Mouse (Mus musculus) midbrain, embryonic 11.5 days (tissue): ENCODE results near the gene Card6. TPM values are rescaled to one million over a fixed set of nuclear protein-coding genes. Genes with fewer than 3 reads are reported as not detected.

Source experiments
- ATAC-seq: fragments of 200-750 bp; cut with Nextera tagmentation; 2 replicates; pipeline ENCODE4 v1.8.0; 2017; ENCODE audit warnings: moderate TSS enrichment, moderate library complexity; ENCODE audit not compliant: low FRiP score
- DNase-seq: peaks from one replicate; pipeline ENCODE4 v3.0.0; 2015; ENCODE audit warnings: low spot score; ENCODE audit errors: missing footprints
- H3K27ac ChIP-seq: fragments of 300-500 bp; sonication (generic); 2 replicates; pipeline ENCODE4 v1.5.1; 2014; ENCODE audit warnings: low read depth, low read length
- H3K27me3 ChIP-seq: fragments of 300-500 bp; sonication (generic); 2 replicates; pipeline ENCODE4 v1.6.1; 2014; ENCODE audit warnings: mild to moderate bottlenecking, low read length, moderate library complexity, mixed read lengths; ENCODE audit not compliant: control insufficient read depth, insufficient read depth
- H3K36me3 ChIP-seq: fragments of 300-500 bp; sonication (generic); 2 replicates; pipeline ENCODE4 v1.6.1; 2014; ENCODE audit warnings: mild to moderate bottlenecking, low read length, moderate library complexity, mixed read lengths; ENCODE audit not compliant: control insufficient read depth, insufficient read depth
- H3K4me1 ChIP-seq: fragments of 300-500 bp; sonication (generic); 2 replicates; pipeline ENCODE4 v1.6.1; 2014; ENCODE audit warnings: low read length; ENCODE audit not compliant: control insufficient read depth, insufficient read depth
- H3K4me2 ChIP-seq: fragments of 300-500 bp; sonication (generic); 2 replicates; pipeline ENCODE4 v1.6.1; 2014; ENCODE audit warnings: mild to moderate bottlenecking, moderate library complexity
- H3K4me3 ChIP-seq: fragments of 300-500 bp; sonication (generic); 2 replicates; pipeline ENCODE4 v1.5.1; 2014; ENCODE audit warnings: low read depth, low read length
- H3K9ac ChIP-seq: fragments of 300-500 bp; sonication (generic); 2 replicates; pipeline ENCODE4 v1.6.1; 2014; ENCODE audit warnings: low read length
- H3K9me3 ChIP-seq: fragments of 300-500 bp; sonication (generic); 2 replicates; pipeline ENCODE4 v1.6.1; 2016; ENCODE audit warnings: low read length; ENCODE audit not compliant: control insufficient read depth
- WGBS: fragments of 180-500 bp; shearing (Covaris S2); extraction: QIAGEN DNeasy Blood & Tissue Kit; methylation state at CpG from one replicate; pipeline ENCODE4 v1.1.7; 2014; 5-methylcytosine and 5-hydroxymethylcytosine counted together
- polyA plus RNA-seq: library from polyadenylated mRNA; unstranded; fragments of >200 nt; fragmentation: Nextera tagmentation; extraction: Ambion mirVana; gene quantifications from 2 replicates; pipeline ENCODE4 v1.2.1, GENCODE M21; 2014

The Card6 gene
- polyA plus RNA-seq, 1 experiment from 2014 or later = 0.63 TPM

DNA sequence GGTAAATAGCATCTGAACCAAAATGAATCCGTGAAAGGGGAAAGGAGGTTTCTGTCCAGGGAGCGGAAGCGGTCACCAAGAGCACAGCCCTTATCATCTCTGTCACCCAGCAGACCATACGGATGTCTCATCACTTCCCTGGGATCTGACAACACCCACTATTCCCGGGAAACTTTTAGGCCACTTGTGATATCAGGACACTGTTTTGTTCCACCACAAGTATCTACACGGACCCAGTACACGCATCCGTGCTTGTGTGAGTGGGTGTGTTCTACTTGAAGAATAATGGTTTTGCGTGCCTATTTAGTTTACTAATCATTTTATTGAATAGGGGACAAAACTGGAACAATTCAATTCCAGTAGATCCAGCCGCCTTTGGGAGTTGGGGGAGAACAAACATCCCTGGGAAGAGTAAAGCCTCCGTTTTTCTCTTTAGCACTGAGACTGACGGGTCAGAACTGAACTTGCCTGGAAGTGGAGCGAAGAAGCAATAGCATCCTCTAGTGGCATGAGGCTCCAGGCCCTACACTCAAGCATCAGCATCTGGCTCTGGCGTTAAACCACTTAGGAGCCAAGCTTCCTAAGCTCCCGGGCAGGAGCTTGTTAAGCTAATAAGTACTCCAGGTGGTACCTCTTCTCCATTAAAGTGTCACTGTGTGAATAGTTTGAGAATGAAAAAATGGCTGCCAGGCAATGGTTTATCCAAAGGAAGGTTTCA is 39.4 kb downstream of the Card6 start:
- Histone ChIP-seq H3K27ac (no peak overlapping the region), H3K36me3 (no peaks in the 10 kb centered on the region), H3K4me2 (no peak overlapping the region), H3K27me3 (no peaks in the 10 kb centered on the region), H3K9ac (no peak overlapping the region), H3K4me1 (no peaks in the 10 kb centered on the region), H3K4me3 (no peak overlapping the region), H3K9me3 (no peaks in the 10 kb centered on the region)
- DNase-seq (no peak), ATAC-seq (no peak)
- WGBS = 59% methylated on average over 15 of the region's 15 CpGs

DNA sequence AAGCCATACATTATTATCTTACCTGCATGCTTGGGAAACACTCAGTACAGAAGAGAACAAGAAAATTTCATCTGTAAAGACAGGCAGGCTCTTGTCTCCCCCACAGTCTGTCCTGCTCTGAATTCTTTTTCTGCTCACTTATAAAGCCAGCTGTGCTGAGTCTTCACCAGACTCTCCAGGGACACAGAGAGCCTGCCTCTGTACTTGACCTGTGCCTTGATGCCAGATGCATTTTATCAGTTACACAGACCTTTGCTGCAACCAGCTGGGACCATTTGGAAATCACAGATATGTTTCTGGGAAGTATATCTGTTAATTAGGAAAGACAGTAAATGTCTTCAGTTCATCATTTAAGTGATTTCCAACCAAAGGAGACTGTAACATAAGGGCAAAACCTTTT is 44.7 kb downstream of the Card6 start, which contains the start of gene C7:
TSS of gene C7 (minus strand) at position 106 of the 400 bp plus-strand sequence.
- Histone ChIP-seq H3K9me3 (no peaks in the 10 kb centered on the region), H3K4me1 (no peaks in the 10 kb centered on the region), H3K4me3 (no peak within 1 kb of the TSS), H3K4me2 (no peak within 1 kb of the TSS), H3K27me3 (no peaks in the 10 kb centered on the region), H3K36me3 (no peaks in the 10 kb centered on the region), H3K27ac (no peak within 1 kb of the TSS), H3K9ac (no peak within 1 kb of the TSS)
- DNase-seq (no peak), ATAC-seq (no peak)

Other genes starting within 250 kb of the Card6 start
- not detected in 2 replicates for gene Mroh2b, start 209.8 kb downstream of the Card6 start, polyA plus RNA-seq
- 0.08 and 0.11 TPM in 2 replicates for gene C7, start 44.8 kb downstream of the Card6 start, polyA plus RNA-seq
- gene Rpl37, start 8.1 kb upstream of the Card6 start, polyA plus RNA-seq = 475 and 516 TPM in 2 replicates
- gene Prkaa1, start 35.3 kb upstream of the Card6 start, polyA plus RNA-seq = 20.0 and 20.3 TPM in 2 replicates
- 53.6 and 55.0 TPM in 2 replicates for gene Ttc33, start 77.0 kb upstream of the Card6 start, polyA plus RNA-seq
- gene Ptger4, start 135.6 kb upstream of the Card6 start, polyA plus RNA-seq = 0.38 and 0.81 TPM in 2 replicates